Mouse (Mus musculus): ENCODE measurements at regions not wholly inside any gene's neighbourhood (a gene's known extent, or its start where the extent isn't known, plus 50 kb on each side); places are given as distances from the start of the nearest gene placed in this dataset.
A peak's percentile ranks its signal among the peaks of the same experiment; 100 is the strongest.

GRCm38 (mm10) chr8:127936792-127937435 is 421.5 kb upstream of the Nrp1 start:
- no peak overlapping the region for H3K4me3 ChIP-seq (ENCODE audit: low read length)
- no peak overlapping the region for H3K4me2 ChIP-seq (ENCODE audit: low read length)

GRCm38 (mm10) chr8:127939284-127939985 is 419.0 kb upstream of the Nrp1 start:
- ATAC-seq = peak; percentile 86
- H3K9ac ChIP-seq (ENCODE audit: low read depth, low read length) = no peak overlapping the region
- H3K9me3 ChIP-seq (ENCODE audit: control insufficient read depth, low read length) = no peaks in the 10 kb centered on the region
- 12% methylated on average over 7 of the region's 7 CpGs for WGBS
- no peaks in the 10 kb centered on the region for H3K27me3 ChIP-seq (replicated peaks; ENCODE audit: control insufficient read depth, insufficient read depth, low read length)
- H3K4me3 ChIP-seq (ENCODE audit: low read length) = no peak overlapping the region
- no peaks in the 10 kb centered on the region for H3K36me3 ChIP-seq (ENCODE audit: control insufficient read depth, insufficient read depth, low read length)
- H3K27ac ChIP-seq (ENCODE audit: low read depth, low read length) = peak overlapping the region; percentile 1; the same call in 1 of the 2 replicates
- H3K4me1 ChIP-seq (ENCODE audit: control insufficient read depth, insufficient read depth, low read depth, low read length) = peaks cover 8% of the 10 kb centered on the region
- no peak overlapping the region for H3K4me2 ChIP-seq (ENCODE audit: low read length)

More at GRCm38 (mm10) chr8:127936792-127937435, 421.5 kb upstream of the Nrp1 start:
- no peaks in the 10 kb centered on the region for H3K9me3 ChIP-seq (ENCODE audit: control insufficient read depth, low read length)
- 64% methylated on average over 6 of the region's 6 CpGs for WGBS
- H3K27ac ChIP-seq (ENCODE audit: low read depth, low read length) = no peak overlapping the region
- H3K4me1 ChIP-seq (ENCODE audit: control insufficient read depth, insufficient read depth, low read depth, low read length) = peaks cover 8% of the 10 kb centered on the region
- no peaks in the 10 kb centered on the region for H3K27me3 ChIP-seq (replicated peaks; ENCODE audit: control insufficient read depth, insufficient read depth, low read length)
- H3K36me3 ChIP-seq (ENCODE audit: control insufficient read depth, insufficient read depth, low read length) = no peaks in the 10 kb centered on the region
- ATAC-seq = no peak
- no peak overlapping the region for H3K9ac ChIP-seq (ENCODE audit: low read depth, low read length)

GRCm38 (mm10) chr8:127939986-127940359 is 418.4 kb upstream of the Nrp1 start:
- 0 out of 2 replicates have a peak, but pooled peaks have one; percentile 50 for ATAC-seq
- no peak overlapping the region for H3K4me2 ChIP-seq (ENCODE audit: low read length)
- H3K4me1 ChIP-seq (ENCODE audit: control insufficient read depth, insufficient read depth, low read depth, low read length) = peaks cover 8% of the 10 kb centered on the region
- no peak overlapping the region for H3K27ac ChIP-seq (ENCODE audit: low read depth, low read length)
- H3K4me3 ChIP-seq (ENCODE audit: low read length) = no peak overlapping the region
- no peaks in the 10 kb centered on the region for H3K36me3 ChIP-seq (ENCODE audit: control insufficient read depth, insufficient read depth, low read length)
- no peak overlapping the region for H3K9ac ChIP-seq (ENCODE audit: low read depth, low read length)
- WGBS = 11% methylated on average over 5 of the region's 5 CpGs
- no peaks in the 10 kb centered on the region for H3K27me3 ChIP-seq (replicated peaks; ENCODE audit: control insufficient read depth, insufficient read depth, low read length)
- no peaks in the 10 kb centered on the region for H3K9me3 ChIP-seq (ENCODE audit: control insufficient read depth, low read length)

GRCm38 (mm10) chr8:127942319-127942718 is 416.1 kb upstream of the Nrp1 start:
- no peaks in the 10 kb centered on the region for H3K9me3 ChIP-seq (ENCODE audit: control insufficient read depth, low read length)
- H3K27me3 ChIP-seq (replicated peaks; ENCODE audit: control insufficient read depth, insufficient read depth, low read length) = no peaks in the 10 kb centered on the region
- H3K4me2 ChIP-seq (ENCODE audit: low read length) = no peak overlapping the region
- H3K4me3 ChIP-seq (ENCODE audit: low read length) = no peak overlapping the region
- ATAC-seq = no peak
- H3K27ac ChIP-seq (ENCODE audit: low read depth, low read length) = no peak overlapping the region
- H3K9ac ChIP-seq (ENCODE audit: low read depth, low read length) = no peak overlapping the region
- H3K36me3 ChIP-seq (ENCODE audit: control insufficient read depth, insufficient read depth, low read length) = no peaks in the 10 kb centered on the region
- H3K4me1 ChIP-seq (ENCODE audit: control insufficient read depth, insufficient read depth, low read depth, low read length) = peaks cover 8% of the 10 kb centered on the region

GRCm38 (mm10) chr8:127944955-127945498 is 413.4 kb upstream of the Nrp1 start:
- Histone ChIP-seq H3K4me2 (ENCODE audit: low read length) (no peak overlapping the region), H3K4me3 (ENCODE audit: low read length) (no peak overlapping the region), H3K27me3 (replicated peaks; ENCODE audit: control insufficient read depth, insufficient read depth, low read length) (no peaks in the 10 kb centered on the region), H3K9ac (ENCODE audit: low read depth, low read length) (no peak overlapping the region), H3K9me3 (ENCODE audit: control insufficient read depth, low read length) (no peaks in the 10 kb centered on the region), H3K27ac (ENCODE audit: low read depth, low read length) (no peak overlapping the region), H3K36me3 (ENCODE audit: control insufficient read depth, insufficient read depth, low read length) (no peaks in the 10 kb centered on the region), H3K4me1 (ENCODE audit: control insufficient read depth, insufficient read depth, low read depth, low read length) (peaks cover under 1% of the 10 kb centered on the region; the same call in 1 of the 2 replicates)
- ATAC-seq = no peak

- WGBS = 68% methylated on average over 1 of the region's 1 CpGs
- H3K36me3 ChIP-seq (ENCODE audit: control insufficient read depth, insufficient read depth, low read length) = no peaks in the 10 kb centered on the region
- ATAC-seq = no peak
- H3K4me1 ChIP-seq (ENCODE audit: control insufficient read depth, insufficient read depth, low read depth, low read length) = no peaks in the 10 kb centered on the region
- no peaks in the 10 kb centered on the region for H3K27me3 ChIP-seq (replicated peaks; ENCODE audit: control insufficient read depth, insufficient read depth, low read length)
- no peak overlapping the region for H3K27ac ChIP-seq (ENCODE audit: low read depth, low read length)
- no peak overlapping the region for H3K4me2 ChIP-seq (ENCODE audit: low read length)
- H3K9ac ChIP-seq (ENCODE audit: low read depth, low read length) = no peak overlapping the region
- no peak overlapping the region for H3K4me3 ChIP-seq (ENCODE audit: low read length)
- H3K9me3 ChIP-seq (ENCODE audit: control insufficient read depth, low read length) = no peaks in the 10 kb centered on the region
These were observed 400.8 kb upstream of the Nrp1 start for GRCm38 (mm10) chr8:127957571-127957970.

- H3K4me1 ChIP-seq (ENCODE audit: control insufficient read depth, insufficient read depth, low read depth, low read length) = no peaks in the 10 kb centered on the region
- H3K4me3 ChIP-seq (ENCODE audit: low read length) = no peak overlapping the region
- ATAC-seq = no peak
- H3K9me3 ChIP-seq (ENCODE audit: control insufficient read depth, low read length) = no peaks in the 10 kb centered on the region
- H3K27ac ChIP-seq (ENCODE audit: low read depth, low read length) = no peak overlapping the region
- H3K27me3 ChIP-seq (replicated peaks; ENCODE audit: control insufficient read depth, insufficient read depth, low read length) = no peaks in the 10 kb centered on the region
- 51% methylated on average over 12 of the region's 12 CpGs for WGBS
- H3K36me3 ChIP-seq (ENCODE audit: control insufficient read depth, insufficient read depth, low read length) = no peaks in the 10 kb centered on the region
- no peak overlapping the region for H3K9ac ChIP-seq (ENCODE audit: low read depth, low read length)
- no peak overlapping the region for H3K4me2 ChIP-seq (ENCODE audit: low read length)
These were observed 399.9 kb upstream of the Nrp1 start for GRCm38 (mm10) chr8:127958351-127959044.

- H3K4me1 ChIP-seq (ENCODE audit: control insufficient read depth, insufficient read depth, low read depth, low read length) = no peaks in the 10 kb centered on the region
- ATAC-seq = no peak
- H3K27ac ChIP-seq (ENCODE audit: low read depth, low read length) = no peak overlapping the region
- H3K9me3 ChIP-seq (ENCODE audit: control insufficient read depth, low read length) = no peaks in the 10 kb centered on the region
- no peaks in the 10 kb centered on the region for H3K27me3 ChIP-seq (replicated peaks; ENCODE audit: control insufficient read depth, insufficient read depth, low read length)
- H3K4me2 ChIP-seq (ENCODE audit: low read length) = no peak overlapping the region
- H3K9ac ChIP-seq (ENCODE audit: low read depth, low read length) = no peak overlapping the region
- no peak overlapping the region for H3K4me3 ChIP-seq (ENCODE audit: low read length)
- no peaks in the 10 kb centered on the region for H3K36me3 ChIP-seq (ENCODE audit: control insufficient read depth, insufficient read depth, low read length)
- 100% methylated on average over 1 of the region's 1 CpGs for WGBS
These were observed 395.5 kb upstream of the Nrp1 start for GRCm38 (mm10) chr8:127962862-127963261.

GRCm38 (mm10) chr8:127963625-127964024 is 394.8 kb upstream of the Nrp1 start:
- 77% methylated on average over 6 of the region's 6 CpGs for WGBS

More at GRCm38 (mm10) chr8:127963625-127964024, 394.8 kb upstream of the Nrp1 start:
- no peak overlapping the region for H3K4me3 ChIP-seq (ENCODE audit: low read length)
- no peaks in the 10 kb centered on the region for H3K27me3 ChIP-seq (replicated peaks; ENCODE audit: control insufficient read depth, insufficient read depth, low read length)
- no peak overlapping the region for H3K4me2 ChIP-seq (ENCODE audit: low read length)
- H3K4me1 ChIP-seq (ENCODE audit: control insufficient read depth, insufficient read depth, low read depth, low read length) = no peaks in the 10 kb centered on the region
- no peaks in the 10 kb centered on the region for H3K9me3 ChIP-seq (ENCODE audit: control insufficient read depth, low read length)
- no peaks in the 10 kb centered on the region for H3K36me3 ChIP-seq (ENCODE audit: control insufficient read depth, insufficient read depth, low read length)
- no peak overlapping the region for H3K27ac ChIP-seq (ENCODE audit: low read depth, low read length)
- no peak overlapping the region for H3K9ac ChIP-seq (ENCODE audit: low read depth, low read length)
- ATAC-seq = no peak

All from hindbrain, embryonic 16.5 days (tissue).